Mouse (Mus musculus): ENCODE measurements around the gene Samd10.
A peak's percentile ranks its signal among the peaks of the same experiment; 100 is the strongest.

The Samd10 gene

GRCm38 (mm10) chr2:181598454-181599351, at the start of gene Samd10:
TSS of gene Samd10 (minus strand) at chr2:181599212.
- peak; percentile 56 for DNase-seq (ENCODE audit: low read depth, low spot score)

- no peak for DNase-seq (ENCODE audit: low read depth, low spot score)
These were observed 47.8 kb upstream of the Samd10 start for GRCm38 (mm10) chr2:181646626-181647472.

GRCm38 (mm10) chr2:181645666-181646065, 46.7 kb upstream of the Samd10 start:
- no peak for DNase-seq (ENCODE audit: low read depth, low spot score)

- peak; percentile 69 for DNase-seq (ENCODE audit: low read depth, low spot score)
These were observed 45.3 kb upstream of the Samd10 start for GRCm38 (mm10) chr2:181644361-181644760.

- no peak for DNase-seq (ENCODE audit: low read depth, low spot score)
These were observed 36.9 kb upstream of the Samd10 start for GRCm38 (mm10) chr2:181635865-181636264.

GRCm38 (mm10) chr2:181632624-181633023, 33.6 kb upstream of the Samd10 start:
- no peak for DNase-seq (ENCODE audit: low read depth, low spot score)

GRCm38 (mm10) chr2:181628471-181628870, 29.5 kb upstream of the Samd10 start:
- DNase-seq (ENCODE audit: low read depth, low spot score), result no peak

GRCm38 (mm10) chr2:181623401-181623800, 24.4 kb upstream of the Samd10 start:
- DNase-seq (ENCODE audit: low read depth, low spot score), result peak; percentile 19

- no peak for DNase-seq (ENCODE audit: low read depth, low spot score)
These were observed 19.9 kb upstream of the Samd10 start for GRCm38 (mm10) chr2:181618761-181619495.

- DNase-seq (ENCODE audit: low read depth, low spot score), result no peak
These were observed 3.4 kb upstream of the Samd10 start for GRCm38 (mm10) chr2:181602367-181602766.

- DNase-seq (ENCODE audit: low read depth, low spot score), result no peak
These were observed 2.7 kb upstream of the Samd10 start for GRCm38 (mm10) chr2:181601751-181602145.

- peak; percentile 98 for DNase-seq (ENCODE audit: low read depth, low spot score)
These were observed 2.1 kb upstream of the Samd10 start for GRCm38 (mm10) chr2:181600828-181601750.

- DNase-seq (ENCODE audit: low read depth, low spot score), result no peak
These were observed 1.3 kb upstream of the Samd10 start for GRCm38 (mm10) chr2:181600226-181600758.

GRCm38 (mm10) chr2:181597378-181598061, 1.5 kb downstream of the Samd10 start:
- DNase-seq (ENCODE audit: low read depth, low spot score), result peak; percentile 52

GRCm38 (mm10) chr2:181596221-181596960, 2.6 kb downstream of the Samd10 start:
- DNase-seq (ENCODE audit: low read depth, low spot score), result no peak

- peak; percentile 41 for DNase-seq (ENCODE audit: low read depth, low spot score)
These were observed 3.9 kb downstream of the Samd10 start for GRCm38 (mm10) chr2:181594946-181595696.

GRCm38 (mm10) chr2:181593937-181594336, 5.1 kb downstream of the Samd10 start:
- no peak for DNase-seq (ENCODE audit: low read depth, low spot score)

- no peak for DNase-seq (ENCODE audit: low read depth, low spot score)
These were observed 6.0 kb downstream of the Samd10 start for GRCm38 (mm10) chr2:181593042-181593421.
